Mouse (Mus musculus): ENCODE measurements around the gene Mttp. TPM values are rescaled to one million over a fixed set of nuclear protein-coding genes. Genes with fewer than 3 reads are reported as not detected.

The Mttp gene
- polyA plus RNA-seq, 1 experiment: 4.0 TPM

DNA sequence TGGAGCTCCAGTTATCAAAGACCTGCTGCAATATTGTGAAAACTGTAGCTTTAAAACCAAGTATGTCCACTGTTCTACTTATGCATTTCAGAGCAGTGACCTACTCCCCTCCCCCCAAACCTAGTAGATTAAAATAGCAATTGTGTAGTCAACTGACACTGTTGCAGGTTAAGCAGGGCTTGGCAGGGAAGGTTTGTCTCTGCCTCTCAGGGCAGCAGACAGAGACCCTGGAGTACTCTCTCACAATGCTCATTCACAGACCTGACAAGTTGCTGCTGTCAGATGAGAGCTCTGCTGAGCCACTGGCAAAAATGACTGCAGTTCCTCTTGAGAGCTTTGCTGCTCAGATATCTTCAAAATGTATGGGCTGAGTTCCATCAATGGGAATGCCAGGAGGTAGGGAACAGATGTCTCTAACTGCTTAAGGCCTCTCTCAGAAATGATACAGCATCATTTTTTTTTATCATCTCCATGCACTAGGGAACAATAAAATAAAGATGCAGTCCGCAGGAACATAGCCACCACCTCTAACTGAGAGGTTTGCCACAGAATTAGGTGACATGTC is 61.6 kb downstream of the Mttp start:
- no peak for DNase-seq (ENCODE audit: low read depth)

DNA sequence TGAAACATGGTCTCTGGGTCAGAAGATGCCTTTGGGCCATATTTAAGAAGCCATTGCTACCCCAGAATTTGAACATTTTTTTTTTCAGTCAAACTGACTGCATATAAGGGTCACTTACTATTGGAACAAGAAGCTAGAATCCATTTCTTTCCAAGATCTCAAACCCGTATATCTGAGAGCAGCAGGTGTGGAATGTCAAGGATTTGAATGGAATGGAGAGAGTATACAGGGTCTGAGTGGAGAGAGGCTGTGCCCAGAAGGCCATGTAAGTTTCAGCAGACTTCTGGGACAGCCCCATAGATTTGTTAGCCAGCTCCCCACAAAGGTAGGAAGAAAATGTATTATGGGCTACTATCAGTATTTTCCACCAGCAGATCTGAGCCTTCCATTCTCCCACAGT is 66.1 kb downstream of the Mttp start:
- DNase-seq (ENCODE audit: low read depth): no peak

DNA sequence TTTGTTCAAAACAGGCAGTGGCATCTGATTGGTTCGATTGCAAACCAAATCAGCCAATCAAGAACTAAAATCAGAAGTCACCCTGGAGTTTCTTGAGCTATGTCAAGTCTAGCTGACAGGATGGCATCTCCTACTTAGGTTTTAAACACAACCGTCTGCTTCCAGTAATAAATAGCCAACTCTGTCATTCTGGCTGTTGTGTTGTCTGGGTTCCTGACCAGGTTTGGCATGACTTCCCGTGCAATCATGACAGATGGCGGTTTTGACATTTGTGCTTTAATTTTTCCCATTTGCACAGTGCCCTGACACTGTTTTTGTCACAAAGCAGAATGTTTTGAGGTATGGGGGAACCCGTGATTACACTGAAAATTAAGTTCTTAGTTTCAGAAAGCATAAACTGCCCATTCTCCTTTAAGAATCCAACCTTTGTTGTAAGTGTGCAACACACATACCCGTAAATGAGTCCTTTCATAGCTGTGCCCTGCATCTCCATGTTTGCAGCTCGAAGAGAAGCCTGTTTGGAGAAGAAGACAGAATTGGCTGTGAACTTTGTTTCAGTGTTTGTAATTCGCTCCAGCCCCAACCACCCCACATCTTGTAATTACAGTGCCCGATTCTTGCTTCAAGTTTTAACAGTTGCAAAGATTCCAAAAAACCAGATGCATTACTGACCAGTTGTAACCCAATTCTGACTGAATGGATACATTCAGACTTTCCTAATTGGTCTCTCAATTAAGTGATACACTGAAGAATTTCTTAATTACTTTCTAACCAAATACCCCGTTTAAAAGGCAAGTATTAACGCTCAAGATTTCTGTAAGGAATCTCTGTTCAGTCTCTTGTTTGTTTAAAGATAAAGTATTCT is 67.1 kb downstream of the Mttp start:
- no peak for DNase-seq (ENCODE audit: low read depth)

DNA sequence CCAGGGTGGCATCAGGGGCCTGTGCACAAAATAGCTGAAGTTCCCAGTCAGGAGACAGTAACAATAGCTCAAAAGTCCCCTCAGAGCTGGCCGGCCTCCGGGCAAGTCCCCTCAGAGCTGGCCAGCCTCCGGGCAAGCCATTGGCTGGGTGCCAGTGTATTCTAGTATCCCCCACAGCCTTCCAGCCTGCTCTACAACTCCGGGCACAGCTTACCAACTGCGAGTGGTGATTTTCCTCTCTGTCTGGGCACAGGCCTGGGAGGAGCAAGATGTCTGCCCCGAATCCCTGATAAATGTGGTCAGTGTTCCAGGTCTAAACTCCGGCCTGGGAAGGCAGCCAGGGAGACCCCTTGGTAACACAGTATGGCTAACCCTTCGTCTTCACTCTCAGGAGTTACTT is 69.6 kb downstream of the Mttp start:
- DNase-seq (ENCODE audit: low read depth): no peak

DNA sequence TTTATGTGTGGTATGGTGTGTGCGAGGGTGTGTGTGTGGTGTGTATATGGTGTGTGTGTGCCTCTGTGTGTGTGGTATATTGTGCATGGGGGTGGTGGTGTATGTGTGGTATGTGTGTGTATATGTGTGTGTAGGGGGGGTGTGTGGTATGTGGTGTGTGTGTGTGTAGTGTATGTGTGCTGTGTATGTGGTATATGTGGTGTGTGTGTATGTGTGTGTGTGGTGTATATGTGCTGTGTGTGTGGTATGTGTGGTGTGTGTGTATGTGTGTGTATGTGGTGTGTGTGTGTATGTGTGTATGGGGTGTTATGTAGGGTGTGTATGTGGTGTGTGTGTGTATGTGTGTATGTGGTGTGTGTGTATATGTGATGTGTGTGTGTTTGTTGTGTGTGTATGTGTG is 70.6 kb downstream of the Mttp start:
- no peak for DNase-seq (ENCODE audit: low read depth)

DNA sequence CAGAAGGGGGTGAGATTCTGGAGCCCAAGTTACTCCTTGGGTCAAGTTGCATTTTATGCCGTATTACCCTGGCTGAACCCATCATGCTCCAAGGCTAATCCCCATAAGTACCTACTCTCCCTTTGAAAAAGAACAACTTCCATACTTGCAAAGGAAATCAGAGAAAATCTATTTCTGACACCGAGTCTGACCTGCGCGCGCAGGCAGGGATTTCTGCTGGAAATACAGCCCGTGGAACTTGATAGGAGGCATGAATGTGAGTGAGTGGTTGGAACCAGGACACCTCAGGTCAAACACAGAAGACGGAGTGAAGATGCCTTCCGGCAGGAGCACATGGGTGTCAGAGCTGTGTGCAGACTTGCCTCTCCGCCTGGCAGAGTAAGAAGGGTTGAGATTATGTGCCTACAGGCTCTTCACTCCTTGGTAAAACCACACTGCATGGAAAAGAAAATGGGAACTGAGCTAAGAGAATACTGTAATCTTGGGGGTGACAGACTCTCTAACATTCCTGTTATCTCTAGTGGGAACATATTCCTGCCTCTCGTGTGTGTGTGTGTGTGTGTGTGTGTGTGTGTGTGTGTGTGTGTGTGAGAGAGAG is 73.2 kb downstream of the Mttp start:
- no peak for DNase-seq (ENCODE audit: low read depth)

DNA sequence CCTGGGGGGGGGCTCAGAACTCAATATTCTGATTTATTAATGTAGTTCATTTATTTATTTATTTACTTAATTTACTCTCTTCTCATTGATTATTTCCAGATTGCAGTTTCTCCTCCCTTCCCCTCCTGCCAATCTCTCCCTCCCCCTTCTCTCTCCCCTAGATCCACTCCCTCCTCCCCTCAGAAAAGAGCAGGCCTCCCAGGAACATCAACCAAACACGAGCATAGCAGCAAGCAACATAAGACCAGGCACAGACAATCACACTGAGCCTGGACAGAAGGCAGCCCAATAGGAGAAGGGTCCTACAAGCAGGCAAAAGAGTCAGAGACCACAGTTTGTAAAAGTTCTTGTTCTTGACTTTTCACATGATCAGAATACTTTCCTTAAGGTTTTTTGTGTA is 73.8 kb downstream of the Mttp start:
- no peak for DNase-seq (ENCODE audit: low read depth)

DNA sequence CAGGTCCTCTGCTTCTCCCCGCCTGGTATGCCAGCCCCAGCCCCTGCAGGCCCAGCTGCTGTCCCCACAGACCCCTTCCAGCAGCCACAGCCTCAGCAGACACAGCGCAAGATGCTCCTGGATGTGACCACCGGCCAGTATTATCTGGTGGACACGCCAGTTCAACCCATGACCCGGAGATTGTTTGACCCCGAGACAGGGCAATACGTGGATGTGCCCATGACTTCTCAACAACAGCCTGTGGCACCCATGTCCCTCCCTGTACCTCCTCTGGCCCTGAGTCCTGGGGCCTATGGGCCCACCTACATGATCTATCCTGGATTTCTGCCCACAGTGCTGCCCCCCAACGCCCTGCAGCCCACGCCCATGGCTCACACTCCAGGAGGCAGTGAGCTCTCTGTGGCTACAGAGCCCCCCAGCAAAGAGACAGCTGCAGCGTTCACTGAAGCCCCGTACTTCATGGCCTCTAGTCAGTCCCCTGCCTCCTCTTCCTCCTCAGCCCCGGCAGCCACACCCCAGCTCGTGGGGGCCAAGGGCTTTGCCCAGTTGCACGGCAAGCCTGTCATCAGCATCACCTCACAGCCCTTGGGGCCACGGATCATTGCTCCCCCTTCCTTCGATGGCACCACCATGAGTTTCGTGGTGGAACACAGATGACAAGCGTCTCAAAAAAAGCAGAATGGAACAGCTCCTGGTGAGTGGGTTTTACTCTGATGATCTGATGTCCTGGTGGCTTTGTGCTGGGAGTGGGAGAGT is 74.8 kb downstream of the Mttp start:
- DNase-seq (ENCODE audit: low read depth): no peak

DNA sequence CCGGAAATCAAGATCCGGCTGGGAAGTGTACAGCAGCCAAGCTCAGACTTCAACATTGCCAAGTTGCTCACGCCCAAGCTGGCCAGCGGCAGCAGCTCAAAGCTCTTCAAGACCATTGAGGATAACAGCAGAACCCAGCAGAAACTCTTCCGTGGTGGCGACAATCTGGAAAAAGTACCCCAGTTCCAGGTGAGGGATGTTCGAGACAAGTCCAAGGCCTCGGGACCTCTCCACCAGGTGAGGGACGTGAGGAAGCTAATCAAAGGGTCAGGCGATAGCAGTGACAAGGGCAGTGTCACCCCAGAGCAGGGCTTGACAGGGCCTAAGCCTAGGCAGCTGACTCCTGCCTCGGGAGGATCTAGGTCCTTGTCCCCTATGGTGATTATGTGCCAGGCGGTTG is 76.7 kb downstream of the Mttp start:
- no peak for DNase-seq (ENCODE audit: low read depth)

DNA sequence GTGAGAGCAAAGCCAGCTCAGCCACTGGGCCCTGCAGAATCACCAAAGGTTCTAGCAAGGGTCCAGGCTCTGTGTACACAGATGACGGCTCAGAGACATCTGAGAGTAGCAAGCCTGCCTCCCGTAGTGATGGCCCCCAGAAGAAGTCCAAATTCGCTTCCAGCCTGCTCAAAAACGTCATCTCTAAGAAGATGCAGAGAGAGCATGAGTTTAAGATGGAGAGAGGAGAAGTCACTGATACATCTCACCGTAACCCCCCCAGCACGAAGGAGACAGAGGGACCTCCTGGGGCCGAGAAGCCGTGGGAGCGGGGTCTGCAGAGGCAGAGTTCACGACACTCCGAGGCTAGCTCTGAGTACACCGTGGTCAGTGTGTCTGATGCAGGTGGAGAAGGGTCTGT is 77.5 kb downstream of the Mttp start, which contains the start of gene Gm5105:
Gene Gm5105, minus strand, starts transcription at position 101 of the 400 bp plus-strand sequence.
- no peak for DNase-seq (ENCODE audit: low read depth)

DNA sequence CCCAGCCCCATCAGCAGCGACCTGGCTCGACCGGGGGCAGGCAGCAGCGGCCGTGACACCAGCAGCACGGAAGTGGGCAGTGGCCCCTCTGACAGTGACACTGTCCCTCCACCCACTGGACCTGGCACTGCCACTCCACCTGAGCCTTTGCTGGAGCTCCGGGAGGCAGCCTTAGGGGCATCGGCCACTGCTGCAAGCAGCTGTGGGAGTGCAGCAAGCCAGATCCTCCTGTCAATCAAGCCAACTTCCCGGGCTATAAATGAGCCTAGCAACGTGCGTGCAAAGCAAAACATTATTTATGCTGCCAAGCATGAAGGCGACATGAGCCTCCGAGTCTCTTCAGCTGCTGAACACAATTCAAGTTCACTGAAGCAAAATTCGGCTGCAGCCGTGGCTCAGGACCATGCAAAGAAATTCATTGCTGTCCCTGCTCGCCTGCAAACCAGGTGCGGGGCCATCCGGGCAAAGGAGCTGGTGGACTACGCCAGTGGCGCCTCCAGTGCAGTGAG is 78.4 kb downstream of the Mttp start:
- no peak for DNase-seq (ENCODE audit: low read depth)

DNA sequence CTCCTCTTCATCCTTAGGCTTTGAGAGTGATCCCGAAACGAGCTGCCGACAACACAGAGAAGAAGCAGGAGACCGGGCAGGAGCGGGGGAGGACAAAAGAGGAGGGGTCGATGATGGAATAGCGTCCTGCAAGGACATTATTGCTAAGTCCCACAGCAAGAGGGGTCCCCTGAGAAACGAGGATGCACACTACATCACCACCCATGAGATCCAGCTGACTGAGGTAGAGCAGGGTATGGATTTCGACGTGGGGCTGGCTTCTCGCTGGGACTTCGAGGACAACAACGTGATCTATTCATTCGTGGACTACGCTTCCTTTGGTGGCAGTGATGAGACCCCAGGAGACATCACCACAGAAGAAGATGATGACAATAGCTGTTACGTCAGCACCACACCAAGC is 78.8 kb downstream of the Mttp start:
- no peak for DNase-seq (ENCODE audit: low read depth)

DNA sequence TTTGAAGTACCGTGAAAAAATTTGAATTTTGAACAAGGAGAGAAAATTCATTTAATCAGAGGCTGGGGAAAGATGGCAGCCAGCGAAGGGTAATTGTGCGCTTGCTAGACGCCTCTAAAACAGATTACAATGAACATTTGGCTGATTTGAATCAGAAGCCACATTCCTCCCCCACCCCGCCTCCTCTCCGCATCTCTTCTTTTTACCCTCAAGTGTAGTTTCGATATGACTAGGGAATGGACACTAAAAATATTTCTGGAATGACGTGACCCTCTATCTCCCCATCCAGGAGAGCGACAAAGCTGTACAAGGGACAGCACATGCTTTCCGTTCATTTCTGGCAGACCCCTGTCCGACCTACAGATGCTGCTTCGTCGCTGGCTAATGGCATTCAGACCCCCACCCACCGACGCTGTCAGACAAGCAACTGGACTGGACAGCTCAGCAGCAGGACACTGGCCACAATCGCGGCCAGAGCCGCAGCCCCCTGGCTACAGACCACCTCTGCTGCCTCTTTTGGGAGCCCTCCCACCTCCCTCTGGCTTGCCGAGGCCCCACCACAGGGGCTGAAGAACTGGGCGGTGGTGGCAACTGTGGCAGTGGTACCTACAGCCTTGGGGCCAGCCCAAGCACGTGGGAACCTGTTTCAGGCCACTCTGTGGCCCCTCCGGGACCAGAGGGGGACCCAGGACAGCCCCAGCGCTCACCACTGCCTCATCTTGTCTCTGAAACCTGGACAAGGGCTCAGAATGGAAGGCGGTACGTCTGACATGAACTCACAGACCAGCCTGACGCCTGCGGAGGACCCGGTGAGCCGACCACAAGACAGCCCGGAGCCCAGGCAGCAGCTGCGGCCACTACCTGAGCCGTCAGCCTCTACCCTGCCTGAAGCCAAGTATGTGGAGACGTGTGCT is 79.8 kb downstream of the Mttp start, which contains the start of gene 1110002E22Rik:
Gene 1110002E22Rik, plus strand, starts transcription at position 321 of the 914 bp plus-strand sequence.
- DNase-seq (ENCODE audit: low read depth): no peak

DNA sequence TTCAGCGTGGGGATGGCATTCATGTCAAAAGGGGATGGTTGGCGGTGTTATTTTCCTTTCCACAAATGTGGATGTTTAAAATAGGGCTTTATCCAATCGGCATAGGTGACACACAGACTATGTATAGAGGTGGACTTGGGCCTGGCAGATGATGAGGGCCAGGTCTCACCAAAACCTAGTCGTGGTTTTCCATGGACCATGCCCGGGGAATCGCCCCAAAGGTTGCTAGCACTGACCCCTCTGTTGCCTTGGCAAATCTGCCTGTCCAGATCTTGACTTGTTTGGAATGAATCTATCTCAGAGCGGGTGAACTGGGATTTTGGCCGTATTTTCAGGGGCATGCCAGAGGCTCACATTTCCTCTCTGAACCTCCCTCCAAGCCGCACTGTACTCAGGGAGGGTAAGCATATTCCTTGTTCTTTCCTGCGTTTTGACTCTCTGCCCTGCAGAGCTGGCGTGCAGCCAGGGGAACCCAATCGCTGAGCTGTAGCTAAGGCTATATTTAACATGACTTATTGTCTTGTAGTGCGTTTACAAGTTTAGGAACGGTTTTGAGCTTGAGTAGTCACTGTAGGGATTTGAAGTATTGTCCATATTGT is 80.9 kb downstream of the Mttp start:
- no peak for DNase-seq (ENCODE audit: low read depth)

DNA sequence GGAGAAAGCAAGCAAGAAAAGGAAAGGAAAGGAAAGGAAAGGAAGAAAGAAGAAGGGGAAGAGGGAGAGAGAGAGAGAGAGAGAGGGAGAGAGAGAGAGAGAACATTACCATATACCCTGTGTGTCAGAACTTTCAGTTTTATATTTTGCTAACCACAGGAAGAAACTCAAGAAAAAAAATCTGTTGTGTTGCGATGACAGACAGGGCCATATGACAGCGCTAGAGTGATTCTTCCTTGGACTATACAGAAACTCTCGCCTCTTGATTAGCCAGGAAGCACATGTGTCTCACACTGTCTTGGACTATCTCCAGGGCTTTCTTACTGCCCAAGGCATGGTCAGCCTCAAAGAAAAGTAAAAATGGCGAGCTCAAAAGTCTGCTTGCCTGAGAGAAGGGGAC is 82.1 kb downstream of the Mttp start:
- DNase-seq (ENCODE audit: low read depth): no peak

DNA sequence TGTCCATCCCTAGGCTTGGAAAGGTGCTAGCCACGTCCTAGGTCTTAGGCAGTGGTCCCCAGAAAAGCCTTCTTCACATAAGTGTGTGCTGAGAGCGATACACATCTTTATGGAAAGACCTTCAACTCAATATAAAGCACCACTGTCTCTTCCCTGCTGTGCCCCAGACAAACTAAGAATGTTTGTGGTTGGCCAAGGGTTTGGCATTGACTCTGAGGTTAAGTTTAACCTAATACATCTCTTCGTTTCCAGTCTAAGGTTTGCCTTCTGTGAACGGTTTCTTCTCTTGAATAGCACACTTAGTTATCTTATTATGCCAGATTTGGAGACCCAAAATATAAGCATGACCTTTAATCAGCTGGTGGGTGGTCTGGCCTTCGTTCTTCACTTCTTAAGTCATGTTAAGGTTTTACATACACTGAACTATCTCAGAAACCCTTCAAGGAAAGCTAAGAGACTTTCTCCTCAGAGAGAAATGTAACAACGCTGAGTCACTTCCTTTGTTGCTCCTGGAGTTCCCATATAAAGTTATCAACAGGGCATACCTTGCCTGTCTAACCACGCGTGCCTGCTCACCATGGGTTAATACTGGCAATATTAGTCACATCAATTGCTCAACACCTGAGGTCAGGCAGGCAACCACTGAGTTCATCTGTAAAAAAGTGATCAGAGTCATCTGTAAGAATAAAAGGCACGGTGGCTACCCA is 83.4 kb downstream of the Mttp start:
- no peak for DNase-seq (ENCODE audit: low read depth)

DNA sequence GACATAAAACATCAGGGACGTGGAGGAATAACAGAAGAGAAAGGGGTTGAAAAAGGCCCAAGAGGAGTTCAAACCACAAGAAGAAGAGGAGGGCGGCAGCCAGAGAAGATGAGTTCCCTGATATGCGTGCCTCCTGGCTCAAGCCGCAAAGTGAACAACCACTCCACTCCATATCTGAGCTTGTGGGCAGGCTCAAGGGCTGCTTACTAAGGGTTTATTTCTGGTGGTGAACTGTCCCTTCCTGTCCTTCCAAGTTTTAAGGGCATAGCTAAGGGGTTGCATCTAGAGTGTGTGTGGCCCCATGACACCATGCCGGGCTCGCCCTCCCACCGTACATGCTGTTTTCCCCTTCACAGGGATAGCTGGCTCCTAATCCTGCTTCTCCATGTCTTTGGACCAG is 84.3 kb downstream of the Mttp start:
- DNase-seq (ENCODE audit: low read depth): no peak

DNA sequence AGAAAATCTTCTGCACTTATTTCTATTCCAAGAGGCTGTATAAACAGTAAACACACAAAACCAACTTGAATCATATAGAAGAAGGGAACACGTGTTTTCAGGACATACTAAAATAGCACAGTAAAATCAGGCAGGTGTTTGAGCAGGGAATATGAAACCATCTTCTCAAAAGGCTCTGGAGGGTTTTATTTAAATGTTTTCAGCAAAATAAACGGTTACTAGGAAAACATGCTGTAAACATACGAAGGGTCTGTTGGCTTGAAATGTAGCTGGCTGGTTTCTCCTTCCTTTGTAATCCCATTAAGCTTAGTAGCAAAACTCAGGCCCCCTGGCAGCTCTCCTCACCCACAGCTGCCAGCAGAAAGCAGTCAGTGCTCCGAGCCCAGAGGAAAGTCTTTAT is 86.5 kb downstream of the Mttp start:
- no peak for DNase-seq (ENCODE audit: low read depth)

DNA sequence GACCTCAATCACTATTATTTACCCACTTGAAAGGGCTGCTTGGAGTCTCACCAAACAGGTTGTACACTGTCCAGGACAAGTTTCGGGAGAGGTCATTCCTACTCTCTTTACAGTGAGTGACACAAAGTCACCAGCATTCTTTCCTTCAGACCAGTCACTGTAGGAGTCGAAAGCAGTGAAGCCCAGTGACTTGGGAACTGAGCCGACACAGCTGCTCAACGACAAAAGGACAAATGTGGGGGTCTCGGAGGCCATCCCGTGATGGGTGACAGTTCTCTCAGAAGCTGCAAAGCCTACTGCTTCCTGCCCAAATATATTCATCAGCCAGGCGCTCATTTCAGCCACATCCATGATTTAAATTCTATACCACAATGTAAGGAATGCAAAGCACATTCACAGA is 87.8 kb downstream of the Mttp start:
- no peak for DNase-seq (ENCODE audit: low read depth)

DNA sequence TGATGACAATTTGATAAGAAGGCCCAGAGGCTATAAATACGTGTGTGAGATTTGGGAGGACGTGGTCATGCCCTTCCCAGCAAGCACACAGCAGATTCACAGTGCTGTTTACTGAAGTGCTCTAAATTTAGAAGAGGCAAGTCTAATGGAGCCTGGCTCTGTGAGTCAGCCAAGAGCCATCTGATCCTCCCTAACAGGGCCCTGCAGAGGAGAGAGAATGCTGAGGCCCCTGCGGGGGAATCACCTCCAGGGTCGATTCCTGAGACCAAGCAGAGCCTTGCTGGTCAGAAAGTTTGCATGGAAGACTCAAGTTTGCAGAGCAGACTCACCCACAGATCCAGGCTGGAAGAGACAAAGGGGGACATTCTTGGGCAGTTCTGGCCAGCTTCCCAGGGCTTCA is 90.8 kb downstream of the Mttp start:
- no peak for DNase-seq (ENCODE audit: low read depth)

Measured in gonadal fat pad, adult 2 months (tissue).